Mouse (Mus musculus): Measurements from ENCODE around the gene Sptlc2. TPM values are rescaled to one million over a fixed set of nuclear protein-coding genes. Genes with fewer than 3 reads are reported as not detected.

Gene Sptlc2
- 10 to 100 TPM; 66.1 to 85.8 TPM for polyA plus RNA-seq (2017; shearing (Covaris generic))

GRCm38 (mm10) chr12:87388122-87388774 is at the start of gene Sptlc2:
TSS of gene Sptlc2 (minus strand) at chr12:87388355.
- peak; percentile 98 for ATAC-seq

- no peak for ATAC-seq
Observed at GRCm38 (mm10) chr12:87428885-87429284, 40.7 kb upstream of the Sptlc2 start.

GRCm38 (mm10) chr12:87428295-87428694 is 40.1 kb upstream of the Sptlc2 start:
- ATAC-seq = no peak

DNA sequence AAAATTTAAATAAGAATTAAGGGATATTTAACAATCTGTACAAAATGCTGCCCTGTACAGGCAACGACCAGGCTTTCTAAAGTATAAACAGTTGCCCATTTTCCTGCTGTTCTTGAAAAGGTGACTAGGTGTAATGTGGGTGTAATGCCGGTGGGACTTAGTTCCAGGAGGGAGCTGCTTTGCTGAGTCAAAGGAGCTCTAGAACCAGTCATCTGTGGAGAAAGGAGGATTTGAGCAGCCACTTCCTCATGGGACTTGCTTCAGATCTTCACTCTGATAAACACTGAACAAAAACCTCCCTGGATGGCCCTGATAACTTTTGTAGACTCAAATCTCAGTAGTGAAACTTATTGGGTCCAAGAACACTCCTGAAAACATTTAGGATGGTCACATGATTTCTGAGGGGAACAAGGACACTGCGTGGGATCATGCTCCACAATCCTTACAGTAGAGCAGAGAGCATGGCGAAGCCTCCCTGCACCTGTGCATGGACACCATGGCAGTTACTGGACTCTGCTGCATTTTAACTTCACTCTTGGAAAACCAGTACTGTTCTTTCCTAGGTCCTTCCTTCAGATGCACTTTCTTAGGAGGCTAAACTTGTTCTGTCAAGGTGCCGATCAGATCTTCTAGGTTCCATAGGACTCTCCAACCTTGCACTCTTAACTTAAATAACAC is 38.3 kb upstream of the Sptlc2 start:
- no peak for ATAC-seq

- no peak for ATAC-seq
Observed at GRCm38 (mm10) chr12:87424516-87424915, 36.4 kb upstream of the Sptlc2 start.

GRCm38 (mm10) chr12:87423700-87424099 is 35.5 kb upstream of the Sptlc2 start:
- no peak for ATAC-seq

DNA sequence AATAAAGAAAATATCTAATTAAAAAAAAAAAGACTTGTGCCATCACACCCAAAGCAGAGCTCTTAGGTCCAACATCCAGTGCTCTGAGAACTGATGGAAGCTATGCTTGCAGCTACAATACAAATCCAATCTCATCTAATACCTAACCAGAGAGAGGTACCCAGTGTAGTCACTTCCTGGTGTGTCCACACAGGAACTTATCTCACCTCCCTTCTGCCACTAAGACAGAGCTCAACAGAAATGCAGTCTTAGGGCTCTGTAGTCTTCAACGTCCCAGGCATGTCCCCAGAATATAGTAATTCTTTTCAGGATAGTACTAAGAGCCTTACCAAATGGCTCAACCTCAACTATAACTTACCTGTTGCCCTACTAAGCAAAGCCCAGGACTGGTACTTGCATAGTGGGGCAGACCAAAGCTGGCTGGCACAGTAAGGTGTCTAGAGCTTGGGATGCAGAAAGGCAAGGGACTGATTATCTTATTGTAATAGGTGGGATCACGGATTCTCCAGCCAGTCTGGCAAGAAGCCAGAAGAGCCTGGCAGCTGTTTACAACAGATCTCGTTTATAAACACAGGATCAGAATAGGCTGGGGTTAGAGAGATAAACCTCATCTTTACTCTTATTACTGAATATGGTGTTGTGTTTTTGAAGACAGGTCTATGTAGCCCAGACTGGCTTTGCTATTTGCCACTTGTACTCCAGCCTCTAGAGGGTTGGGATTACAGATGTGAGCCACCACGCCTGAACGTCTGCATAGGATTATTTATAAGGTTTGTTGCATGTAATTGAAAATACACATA is 33.8 kb upstream of the Sptlc2 start:
- ATAC-seq = no peak

GRCm38 (mm10) chr12:87419974-87420485 is 31.9 kb upstream of the Sptlc2 start:
- ATAC-seq = no peak

- no peak for ATAC-seq
Observed at GRCm38 (mm10) chr12:87418921-87419320, 30.8 kb upstream of the Sptlc2 start.

GRCm38 (mm10) chr12:87416690-87417089 is 28.5 kb upstream of the Sptlc2 start:
- peak; percentile 83 for ATAC-seq

GRCm38 (mm10) chr12:87415358-87415757 is 27.2 kb upstream of the Sptlc2 start:
- no peak for ATAC-seq

DNA sequence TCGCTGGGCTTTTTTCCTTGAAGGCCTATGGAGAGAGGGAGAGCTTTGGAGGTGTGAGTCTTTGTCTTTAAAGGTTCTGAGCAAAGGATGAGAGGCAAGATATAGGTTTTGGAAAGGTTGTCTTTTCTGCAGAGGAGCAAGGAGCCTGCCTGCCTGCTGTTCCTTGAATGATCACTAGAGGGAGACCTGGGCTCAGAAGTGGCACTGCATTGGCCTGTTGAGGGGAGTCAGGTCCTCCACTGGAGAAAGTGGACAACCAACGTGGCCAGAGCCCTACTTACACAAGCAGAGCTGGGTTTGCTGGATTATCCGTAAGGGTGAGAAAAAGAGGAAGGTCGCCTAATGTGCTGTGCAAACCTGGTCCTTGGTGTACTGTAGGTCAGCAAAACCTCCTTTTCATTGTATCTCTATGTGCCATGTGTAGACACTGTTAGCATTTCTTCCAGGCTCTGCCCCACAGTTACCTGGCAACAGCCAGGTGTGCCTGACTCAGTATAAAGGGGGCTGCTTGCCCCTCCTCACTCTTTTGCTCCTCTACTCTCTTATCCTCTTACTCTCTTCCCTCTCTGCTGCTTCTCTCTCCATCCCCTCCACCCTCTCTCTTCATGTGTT is 25.1 kb upstream of the Sptlc2 start:
- ATAC-seq = peak; percentile 67

DNA sequence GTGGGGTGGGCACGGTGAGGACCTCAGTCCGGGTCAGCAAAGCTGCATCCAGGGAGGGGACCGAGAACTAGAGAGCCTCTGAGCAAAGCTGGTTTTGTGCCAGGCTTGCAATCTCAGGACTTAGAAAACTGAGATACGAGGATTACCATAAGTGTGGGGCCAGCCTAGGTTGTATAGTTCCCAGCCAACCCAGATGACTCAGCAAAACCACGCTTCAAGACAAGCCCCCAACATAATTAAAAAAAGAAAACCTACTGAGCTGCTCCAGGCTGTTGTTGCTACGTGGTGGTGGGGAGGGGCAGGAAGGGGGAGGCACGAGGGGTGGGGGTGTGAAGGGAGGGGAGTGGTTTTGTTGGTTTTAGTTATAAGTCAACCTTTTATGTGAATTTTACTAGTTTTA is 22.8 kb upstream of the Sptlc2 start:
- no peak for ATAC-seq

GRCm38 (mm10) chr12:87409123-87409522 is 21.0 kb upstream of the Sptlc2 start:
- ATAC-seq = no peak

- no peak for ATAC-seq
Observed at GRCm38 (mm10) chr12:87407869-87408605, 19.9 kb upstream of the Sptlc2 start.

- no peak for ATAC-seq
Observed at GRCm38 (mm10) chr12:87405721-87406120, 17.6 kb upstream of the Sptlc2 start.

- no peak for ATAC-seq
Observed at GRCm38 (mm10) chr12:87405165-87405564, 17.0 kb upstream of the Sptlc2 start.

- ATAC-seq = no peak
Observed at GRCm38 (mm10) chr12:87401883-87402282, 13.7 kb upstream of the Sptlc2 start.

DNA sequence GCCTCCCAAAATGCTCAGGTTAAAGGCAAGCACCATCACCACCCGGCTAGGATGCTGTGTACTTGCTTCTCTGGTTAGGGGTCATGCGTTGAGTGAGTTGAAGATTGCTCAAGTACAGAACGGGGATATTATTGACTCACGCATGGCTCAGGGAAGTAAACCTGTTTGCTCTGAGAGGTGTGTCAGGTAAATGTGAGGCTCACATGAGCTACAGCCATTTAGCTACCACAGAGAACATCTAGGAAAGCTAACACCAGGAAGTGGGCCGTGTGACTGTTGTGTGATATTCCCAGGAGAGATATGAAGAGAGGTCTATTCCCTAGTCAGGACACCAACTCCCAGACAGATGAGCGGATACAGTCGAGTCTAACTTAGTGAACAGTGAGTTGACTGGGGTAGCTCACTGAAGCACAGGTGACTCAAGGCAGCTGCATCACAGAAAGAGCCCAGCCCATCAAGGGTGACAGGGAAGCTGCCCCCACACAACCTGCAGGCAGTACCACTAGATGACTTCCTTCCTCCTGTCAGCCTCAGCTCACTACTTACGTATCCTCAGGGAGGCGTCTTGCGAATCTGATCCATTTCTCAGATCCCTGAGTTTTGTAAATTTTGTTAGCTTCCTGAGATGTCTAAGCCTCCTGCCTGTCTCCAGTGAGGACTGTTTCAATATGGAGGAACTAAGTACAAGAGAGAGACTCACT is 11.1 kb upstream of the Sptlc2 start:
- ATAC-seq = no peak

DNA sequence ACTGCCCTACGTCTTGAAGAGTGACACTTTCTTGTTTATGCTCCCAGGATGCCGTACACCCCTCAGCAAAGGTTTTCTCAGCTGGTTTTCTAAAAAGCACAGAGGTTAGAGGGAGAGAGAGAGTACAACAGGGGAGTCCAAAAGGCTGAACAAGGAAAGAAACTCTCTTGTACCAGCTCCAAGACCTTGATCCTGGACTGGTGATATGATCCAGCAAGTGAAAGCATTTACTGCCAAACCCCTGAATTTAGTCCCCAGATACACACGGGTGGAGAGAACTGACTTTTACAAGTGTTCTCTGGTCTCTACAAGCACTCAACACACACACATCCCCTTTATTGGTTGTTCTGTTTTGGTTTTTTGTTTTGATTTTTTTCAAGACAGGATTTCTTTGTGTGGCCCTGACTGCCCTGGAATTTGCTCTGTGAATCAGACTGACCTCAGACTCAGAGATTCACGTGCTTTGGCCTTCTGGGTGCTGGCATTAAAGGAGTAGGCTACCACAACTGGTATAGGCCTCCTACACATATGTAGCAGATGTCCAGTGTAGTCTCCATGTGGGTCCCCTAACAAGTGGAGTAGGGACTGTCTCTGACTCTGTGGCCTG is 9.8 kb upstream of the Sptlc2 start:
- no peak for ATAC-seq

- ATAC-seq = no peak
Observed at GRCm38 (mm10) chr12:87397126-87397525, 9.0 kb upstream of the Sptlc2 start.
